Mouse (Mus musculus) heart, adult 2 months (tissue): ENCODE results near the gene Dcun1d3.

Experiments
- CTCF ChIP-seq: fragments of 200-600 bp; IDR thresholded peaks from 2 replicates; pipeline ENCODE4 v1.8.1; 2022; ENCODE audit warnings: antibody characterized with exemption, mild to moderate bottlenecking, moderate library complexity
- EP300 ChIP-seq: fragments of 200-500 bp; IDR thresholded peaks from 2 replicates; pipeline ENCODE4 v1.6.1; 2011; ENCODE audit warnings: low read depth, low read length, control low read depth; ENCODE audit not compliant: insufficient read depth

GRCm38 (mm10) chr7:119859476-119859875 is 36.6 kb downstream of the Dcun1d3 start:
- TF ChIP-seq CTCF (peak; percentile 59), EP300 (no peak)
